Mouse (Mus musculus): ENCODE results near the gene Hmces.

GRCm38 (mm10) chr6:87981547-87982256 is 68.0 kb downstream of the Hmces start, which contains the start of gene H1fx:
- TF ChIP-seq CTCF (IDR thresholded peaks at IDR 0.05) (peak; percentile 53), EP300 (IDR thresholded peaks at IDR 0.05) (no peak)
